Mouse (Mus musculus): ENCODE measurements at regions not wholly inside any gene's neighbourhood (a gene's known extent, or its start where the extent isn't known, plus 50 kb on each side); places are given as distances from the start of the nearest gene placed in this dataset.
A peak's percentile ranks its signal among the peaks of the same experiment; 100 is the strongest.

- Histone ChIP-seq H3K27ac (replicated peaks in 1 of 2; ENCODE audit: control insufficient read depth in 1 of 2, insufficient read depth in 1 of 2, low read depth in 2 of 2, low read length in 2 of 2) (peak overlapping the region in 1 of 2 experiments; percentile 52; a peak in 2 of 4 replicates), H3K4me3 (ENCODE audit: control insufficient read depth in 1 of 2, insufficient read depth in 1 of 2, low read depth in 1 of 2, low read length in 2 of 2) (peak overlapping the region; percentile 45 to 62), H3K9me3 (ENCODE audit: control insufficient read depth, low read length) (no peaks in the 10 kb centered on the region), H3K4me2 (ENCODE audit: low read length) (peak overlapping the region; percentile 75), H3K9ac (ENCODE audit: low read length) (peak overlapping the region; percentile 66), H3K36me3 (ENCODE audit: control insufficient read depth, insufficient read depth, low read length) (no peaks in the 10 kb centered on the region), H3K27me3 (ENCODE audit: control insufficient read depth, insufficient read depth, low read length) (no peaks in the 10 kb centered on the region), H3K4me1 (ENCODE audit: control insufficient read depth in 2 of 2, insufficient read depth in 2 of 2, low read length in 2 of 2) (peaks cover 0 to 2% of the 10 kb centered on the region in 2 experiments; a peak in 1 of 4 replicates)
- ATAC-seq (ENCODE audit: insufficient number of reproducible peaks, insufficient read depth, low FRiP score, low read depth), result 0 out of 2 replicates have a peak, but pooled peaks have one; percentile 56
- 11% methylated on average over 19 of the region's 19 CpGs for WGBS
These were observed 516.8 kb downstream of the Nyap2 start for GRCm38 (mm10) chr1:81593280-81594182.

- H3K36me3 ChIP-seq (ENCODE audit: control insufficient read depth, insufficient read depth, low read length), result no peaks in the 10 kb centered on the region
- H3K9me3 ChIP-seq (ENCODE audit: control insufficient read depth, low read length), result no peaks in the 10 kb centered on the region
- no peaks in the 10 kb centered on the region for H3K27me3 ChIP-seq (ENCODE audit: control insufficient read depth, insufficient read depth, low read length)
- no peak for ATAC-seq (ENCODE audit: insufficient number of reproducible peaks, insufficient read depth, low FRiP score, low read depth)
- peaks cover 0 to 2% of the 10 kb centered on the region in 2 experiments; a peak in 1 of 4 replicates for H3K4me1 ChIP-seq (ENCODE audit: control insufficient read depth in 2 of 2, insufficient read depth in 2 of 2, low read length in 2 of 2)
- H3K4me2 ChIP-seq (ENCODE audit: low read length), result peak overlapping the region; percentile 75
- 20% methylated on average over 5 of the region's 5 CpGs for WGBS
- H3K4me3 ChIP-seq (ENCODE audit: control insufficient read depth in 1 of 2, insufficient read depth in 1 of 2, low read depth in 1 of 2, low read length in 2 of 2), result peak overlapping the region; percentile 45 to 62
- H3K27ac ChIP-seq (replicated peaks in 1 of 2; ENCODE audit: control insufficient read depth in 1 of 2, insufficient read depth in 1 of 2, low read depth in 2 of 2, low read length in 2 of 2), result no peak overlapping the region
- H3K9ac ChIP-seq (ENCODE audit: low read length), result peak overlapping the region; percentile 66
These were observed 517.4 kb downstream of the Nyap2 start for GRCm38 (mm10) chr1:81594183-81594515.

- 43% methylated on average over 3 of the region's 3 CpGs for WGBS
- H3K4me1 ChIP-seq (ENCODE audit: control insufficient read depth in 2 of 2, insufficient read depth in 2 of 2, low read length in 2 of 2), result peaks cover 0 to 2% of the 10 kb centered on the region in 2 experiments; a peak in 1 of 4 replicates
- H3K27me3 ChIP-seq (ENCODE audit: control insufficient read depth, insufficient read depth, low read length), result no peaks in the 10 kb centered on the region
- H3K9ac ChIP-seq (ENCODE audit: low read length), result no peak overlapping the region
- no peaks in the 10 kb centered on the region for H3K36me3 ChIP-seq (ENCODE audit: control insufficient read depth, insufficient read depth, low read length)
- no peak overlapping the region for H3K27ac ChIP-seq (replicated peaks in 1 of 2; ENCODE audit: control insufficient read depth in 1 of 2, insufficient read depth in 1 of 2, low read depth in 2 of 2, low read length in 2 of 2)
- H3K9me3 ChIP-seq (ENCODE audit: control insufficient read depth, low read length), result no peaks in the 10 kb centered on the region
- H3K4me2 ChIP-seq (ENCODE audit: low read length), result peak overlapping the region; percentile 75
- no peak for ATAC-seq (ENCODE audit: insufficient number of reproducible peaks, insufficient read depth, low FRiP score, low read depth)
- no peak overlapping the region for H3K4me3 ChIP-seq (ENCODE audit: control insufficient read depth in 1 of 2, insufficient read depth in 1 of 2, low read depth in 1 of 2, low read length in 2 of 2)
These were observed 517.9 kb downstream of the Nyap2 start for GRCm38 (mm10) chr1:81594606-81595005.

- Histone ChIP-seq H3K27ac (replicated peaks in 1 of 2; ENCODE audit: control insufficient read depth in 1 of 2, insufficient read depth in 1 of 2, low read depth in 2 of 2, low read length in 2 of 2) (no peak overlapping the region), H3K36me3 (ENCODE audit: control insufficient read depth, insufficient read depth, low read length) (no peaks in the 10 kb centered on the region), H3K27me3 (ENCODE audit: control insufficient read depth, insufficient read depth, low read length) (no peaks in the 10 kb centered on the region), H3K4me3 (ENCODE audit: control insufficient read depth in 1 of 2, insufficient read depth in 1 of 2, low read depth in 1 of 2, low read length in 2 of 2) (no peak overlapping the region), H3K4me1 (ENCODE audit: control insufficient read depth in 2 of 2, insufficient read depth in 2 of 2, low read length in 2 of 2) (no peaks in the 10 kb centered on the region), H3K4me2 (ENCODE audit: low read length) (no peak overlapping the region), H3K9me3 (ENCODE audit: control insufficient read depth, low read length) (no peaks in the 10 kb centered on the region), H3K9ac (ENCODE audit: low read length) (no peak overlapping the region)
- no peak for ATAC-seq (ENCODE audit: insufficient number of reproducible peaks, insufficient read depth, low FRiP score, low read depth)
- WGBS, result 24% methylated on average over 1 of the region's 1 CpGs
These were observed 532.0 kb downstream of the Nyap2 start for GRCm38 (mm10) chr1:81608772-81609171.

GRCm38 (mm10) chr1:81618880-81619279 lies 542.1 kb downstream of the Nyap2 start:
- H3K36me3 ChIP-seq (ENCODE audit: control insufficient read depth, insufficient read depth, low read length), result no peaks in the 10 kb centered on the region
- H3K27me3 ChIP-seq (ENCODE audit: control insufficient read depth, insufficient read depth, low read length), result no peaks in the 10 kb centered on the region
- H3K9me3 ChIP-seq (ENCODE audit: control insufficient read depth, low read length), result no peaks in the 10 kb centered on the region
- H3K4me3 ChIP-seq (ENCODE audit: control insufficient read depth in 1 of 2, insufficient read depth in 1 of 2, low read depth in 1 of 2, low read length in 2 of 2), result no peak overlapping the region
- 67% methylated on average over 2 of the region's 2 CpGs for WGBS
- no peak overlapping the region for H3K27ac ChIP-seq (replicated peaks in 1 of 2; ENCODE audit: control insufficient read depth in 1 of 2, insufficient read depth in 1 of 2, low read depth in 2 of 2, low read length in 2 of 2)
- no peak overlapping the region for H3K9ac ChIP-seq (ENCODE audit: low read length)
- ATAC-seq (ENCODE audit: insufficient number of reproducible peaks, insufficient read depth, low FRiP score, low read depth), result no peak
- no peaks in the 10 kb centered on the region for H3K4me1 ChIP-seq (ENCODE audit: control insufficient read depth in 2 of 2, insufficient read depth in 2 of 2, low read length in 2 of 2)
- no peak overlapping the region for H3K4me2 ChIP-seq (ENCODE audit: low read length)

GRCm38 (mm10) chr1:81624141-81624540 lies 547.4 kb downstream of the Nyap2 start:
- Histone ChIP-seq H3K9ac (ENCODE audit: low read length) (no peak overlapping the region), H3K4me2 (ENCODE audit: low read length) (no peak overlapping the region), H3K27me3 (ENCODE audit: control insufficient read depth, insufficient read depth, low read length) (no peaks in the 10 kb centered on the region), H3K36me3 (ENCODE audit: control insufficient read depth, insufficient read depth, low read length) (no peaks in the 10 kb centered on the region), H3K4me3 (ENCODE audit: control insufficient read depth in 1 of 2, insufficient read depth in 1 of 2, low read depth in 1 of 2, low read length in 2 of 2) (no peak overlapping the region), H3K27ac (replicated peaks in 1 of 2; ENCODE audit: control insufficient read depth in 1 of 2, insufficient read depth in 1 of 2, low read depth in 2 of 2, low read length in 2 of 2) (no peak overlapping the region), H3K4me1 (ENCODE audit: control insufficient read depth in 2 of 2, insufficient read depth in 2 of 2, low read length in 2 of 2) (no peaks in the 10 kb centered on the region), H3K9me3 (ENCODE audit: control insufficient read depth, low read length) (peaks cover 6% of the 10 kb centered on the region; the same call in 1 of the 2 replicates)
- 82% methylated on average over 4 of the region's 4 CpGs for WGBS
- no peak for ATAC-seq (ENCODE audit: insufficient number of reproducible peaks, insufficient read depth, low FRiP score, low read depth)

- WGBS, result 70% methylated on average over 1 of the region's 1 CpGs
- no peak for ATAC-seq (ENCODE audit: insufficient number of reproducible peaks, insufficient read depth, low FRiP score, low read depth)
These were observed 556.0 kb downstream of the Nyap2 start for GRCm38 (mm10) chr1:81632704-81633103.

More at GRCm38 (mm10) chr1:81632704-81633103, 556.0 kb downstream of the Nyap2 start:
- no peaks in the 10 kb centered on the region for H3K36me3 ChIP-seq (ENCODE audit: control insufficient read depth, insufficient read depth, low read length)
- H3K4me3 ChIP-seq (ENCODE audit: control insufficient read depth in 1 of 2, insufficient read depth in 1 of 2, low read depth in 1 of 2, low read length in 2 of 2), result no peak overlapping the region
- no peak overlapping the region for H3K27ac ChIP-seq (replicated peaks in 1 of 2; ENCODE audit: control insufficient read depth in 1 of 2, insufficient read depth in 1 of 2, low read depth in 2 of 2, low read length in 2 of 2)
- H3K4me1 ChIP-seq (ENCODE audit: control insufficient read depth in 2 of 2, insufficient read depth in 2 of 2, low read length in 2 of 2), result no peaks in the 10 kb centered on the region
- no peak overlapping the region for H3K9ac ChIP-seq (ENCODE audit: low read length)
- no peaks in the 10 kb centered on the region for H3K27me3 ChIP-seq (ENCODE audit: control insufficient read depth, insufficient read depth, low read length)
- no peak overlapping the region for H3K4me2 ChIP-seq (ENCODE audit: low read length)
- no peaks in the 10 kb centered on the region for H3K9me3 ChIP-seq (ENCODE audit: control insufficient read depth, low read length)

Measured in heart, embryonic 14.5 days (tissue).